ENCODE assay signal across 8 mouse cellular contexts in genomic region chr10:83353680-83354332, GRCm38 (mm10). TPM values are rescaled to one million over a fixed set of nuclear protein-coding genes. Genes with fewer than 3 reads are reported as not detected.
DNase-seq lines count a peak whose midpoint lies in the region; ATAC-seq and TF ChIP-seq lines count a peak whose summit lies in the region.

No protein-coding gene starts in this region.

- no peaks in the 10 kb centered on the region for H3K36me3 ChIP-seq in C2C12 (ENCODE audit: control insufficient read depth, insufficient read depth)
- no peaks in the 10 kb centered on the region for H3K36me3 ChIP-seq in limb, embryonic 15.5 days

- peaks cover 6% of the 10 kb centered on the region; the same call in 1 of the 2 replicates for H3K4me1 ChIP-seq in limb, embryonic 15.5 days

- peak overlapping the region; percentile 35 for H3ac ChIP-seq in C2C12 (ENCODE audit: control insufficient read depth, insufficient read length, low read depth)

- no peaks in the 10 kb centered on the region for H3K79me2 ChIP-seq in C2C12 (ENCODE audit: control insufficient read depth, insufficient read depth)

- peak overlapping the region; percentile 34; the same call in 1 of the 2 replicates for H3K27ac ChIP-seq in limb, embryonic 15.5 days

- H3K9me3 ChIP-seq in limb, embryonic 15.5 days = no peaks in the 10 kb centered on the region

- H3K27me3 ChIP-seq in C2C12 (ENCODE audit: control insufficient read depth, insufficient read depth, insufficient read length) = no peaks in the 10 kb centered on the region
- no peaks in the 10 kb centered on the region for H3K27me3 ChIP-seq in limb, embryonic 15.5 days

- H3K4me2 ChIP-seq in limb, embryonic 15.5 days = 0 out of 2 replicates have a peak overlapping the region, but pooled peaks have one; percentile 5

- WGBS in limb, embryonic 15.5 days = 39% methylated on average over 14 of the region's 14 CpGs

- no peak for TF ChIP-seq CTCF in C2C12 (IDR thresholded peaks at IDR 0.05; ENCODE audit: control insufficient read depth, insufficient read depth, insufficient read length)

- no peak overlapping the region for H3K4me3 ChIP-seq in C2C12 (ENCODE audit: insufficient read depth, poor library complexity, severe bottlenecking)
- no peak overlapping the region for H3K4me3 ChIP-seq in limb, embryonic 15.5 days

- no peaks in the 10 kb centered on the region for H3K79me3 ChIP-seq in C2C12 (ENCODE audit: low read depth)

- DNase-seq in frontal cortex, postnatal 36 days (ENCODE audit: low spot score in 2 of 2) = no peak
- DNase-seq in heart, adult 8-10 months (ENCODE audit: low spot score) = peak; percentile 74
- DNase-seq in cerebellum, postnatal 4 days (ENCODE audit: low spot score in 2 of 2) = no peak
- no peak for DNase-seq in layer of hippocampus, adult 18-20 months (ENCODE audit: low spot score in 2 of 2)
- no peak for DNase-seq in cerebellum, adult 9-10 months

- ATAC-seq in frontal cortex, adult (ENCODE audit: low TSS enrichment) = peak; percentile 44; the same call in 1 of the 2 replicates
- ATAC-seq in limb, embryonic 15.5 days (ENCODE audit: insufficient number of reproducible peaks, low FRiP score, low TSS enrichment, low read depth) = no peak

- H3K9ac ChIP-seq in limb, embryonic 15.5 days = no peak overlapping the region

TF ChIP-seq in C2C12, 6 proteins besides CTCF, POLR2A, EP300 and RAD21:
- TF ChIP-seq MAX (IDR thresholded peaks at IDR 0.05) = no peak
- no peak for TF ChIP-seq USF1 (IDR thresholded peaks at IDR 0.05; ENCODE audit: low read depth)
TF ChIP-seq in C2C12: peak in this region for 0.

RNA-seq across cellular contexts. Expression of gene D10Wsu102e, which starts 6.2 kb away (rescaled TPM):
- polyA plus RNA-seq in C2C12 (2012; fragmentation: generic; extraction: Trizol) = 0.75 TPM
- under 1 TPM; 0.57 to 0.72 (median 0.60) TPM for total RNA-seq in heart, adult 8-10 months (2022)
- polyA plus RNA-seq in limb, embryonic 15.5 days (2015; fragmentation: Nextera tagmentation; extraction: Ambion mirVana) = 0.51 and 0.54 TPM in 2 replicates
- 1 to 10 TPM; 2.8 to 3.0 TPM for total RNA-seq in layer of hippocampus, adult 18-20 months (2021)

RNA-seq across cellular contexts. Expression of gene Slc41a2, which starts 16.1 kb away (rescaled TPM):
- 6.5 TPM for polyA plus RNA-seq in C2C12 (2012; fragmentation: generic; extraction: Trizol)
- 1 to 10 TPM in 3 of 4 experiments, under 1 TPM in 1; 0.88 to 2.9 (median 1.9) TPM for total RNA-seq in heart, adult 8-10 months (2022)
- 1.7 and 2.2 TPM in 2 replicates for polyA plus RNA-seq in limb, embryonic 15.5 days (2015; fragmentation: Nextera tagmentation; extraction: Ambion mirVana)
- total RNA-seq in layer of hippocampus, adult 18-20 months (2021) = 10 to 100 TPM; 22.4 to 25.4 TPM

Comparison
In these comparisons a context has a peak if more than half of its experiments do, and no peak if none do; other contexts are left out.
1. RNA of gene Slc41a2, which starts 16.1 kb away (total RNA-seq): 22.4 to 25.4 TPM in layer of hippocampus, adult 18-20 months; 0.88 to 2.9 TPM in heart, adult 8-10 months; every median in the first group is over 4 times any median in the second.